Mouse (Mus musculus) liver, embryonic 14.5 days (tissue): ENCODE data around the gene Hc. TPM values are rescaled to one million over a fixed set of nuclear protein-coding genes. Genes with fewer than 3 reads are reported as not detected.

Experiments
- ATAC-seq: fragments of 200-750 bp; cut with Nextera tagmentation; 2 replicates; pipeline ENCODE4 v1.8.0; 2017; ENCODE audit warnings: moderate number of reproducible peaks, mild to moderate bottlenecking, moderate library complexity; ENCODE audit not compliant: insufficient read depth
- DNase-seq, 3 experiments: peaks; one replicate each; pipeline ENCODE4 v3.0.0-alpha.2; 2012 to 2013; ENCODE audit warnings: low read depth in 3 of 3, low spot score in 3 of 3
- H3K27ac ChIP-seq: fragments of 300-500 bp; sonication (generic); 2 replicates; pipeline ENCODE4 v1.5.1; 2014; ENCODE audit warnings: moderate library complexity, mild to moderate bottlenecking, control low read depth, inconsistent platforms
- H3K27me3 ChIP-seq: fragments of 300-500 bp; sonication (generic); 2 replicates; pipeline ENCODE4 v1.6.1; 2014; ENCODE audit warnings: mild to moderate bottlenecking, low read length, moderate library complexity; ENCODE audit not compliant: control insufficient read depth, insufficient read depth
- H3K36me3 ChIP-seq: fragments of 300-500 bp; sonication (generic); replicated peaks from 2 replicates; pipeline ENCODE4 v1.6.1; 2014; ENCODE audit warnings: low read depth; ENCODE audit not compliant: control insufficient read depth, insufficient read depth
- H3K4me1 ChIP-seq, 2 experiments: fragments of 200-500 bp in 1 of 2; fragments of 300-500 bp in 1 of 2; sonication (generic) in 1 of 2; replicated peaks; 2 replicates each; pipeline ENCODE4 v1.6.1; 2012 to 2014; ENCODE audit warnings: antibody characterized with exemption in 1 of 2, inconsistent platforms in 1 of 2, low read length in 1 of 2; ENCODE audit not compliant: control insufficient read depth in 2 of 2, insufficient read depth in 2 of 2
- H3K4me2 ChIP-seq: fragments of 300-500 bp; sonication (generic); 2 replicates; pipeline ENCODE4 v1.6.1; 2014; ENCODE audit warnings: low read depth, mild to moderate bottlenecking, control low read depth, moderate library complexity
- H3K4me3 ChIP-seq, 2 experiments: fragments of 200-500 bp in 1 of 2; fragments of 300-500 bp in 1 of 2; sonication (generic) in 1 of 2; 2 replicates each; pipeline ENCODE4 v1.5.1; 2012 to 2014; ENCODE audit warnings: low read depth in 2 of 2, low read length in 2 of 2, mild to moderate bottlenecking in 2 of 2, control low read depth in 1 of 2, inconsistent platforms in 1 of 2, moderate library complexity in 1 of 2; ENCODE audit not compliant: insufficient read depth in 1 of 2
- H3K9ac ChIP-seq: fragments of 300-500 bp; sonication (generic); replicated peaks from 2 replicates; pipeline ENCODE4 v1.6.1; 2014; ENCODE audit warnings: mild to moderate bottlenecking, control low read depth, moderate library complexity
- H3K9me3 ChIP-seq: fragments of 300-500 bp; sonication (generic); 2 replicates; pipeline ENCODE4 v1.6.1; 2016; ENCODE audit warnings: low read length, mixed read lengths; ENCODE audit not compliant: control insufficient read depth
- CTCF ChIP-seq: IDR thresholded peaks from 2 replicates; pipeline ENCODE4 v1.5.1; 2016; ENCODE audit warnings: antibody characterized with exemption, low read depth, control low read depth
- EP300 ChIP-seq: IDR thresholded peaks from 2 replicates; pipeline ENCODE4 v1.6.1; 2016; ENCODE audit warnings: antibody characterized with exemption, low read depth
- WGBS: fragments of 180-500 bp; shearing (Covaris S2); extraction: QIAGEN DNeasy Blood & Tissue Kit; methylation state at CpG from one replicate; pipeline ENCODE4 v1.1.7; 2014; ENCODE audit not compliant: insufficient replicate concordance; 5-methylcytosine and 5-hydroxymethylcytosine counted together
- polyA plus RNA-seq, 2 experiments: library from polyadenylated mRNA; depleted of rRNA in 1 of 2; stranded (reverse) in 1 of 2; unstranded in 1 of 2; fragments of >200 nt; fragmentation: Nextera tagmentation in 1 of 2; extraction: Ambion mirVana in 1 of 2; gene quantifications; 2 replicates each; pipeline versions ENCODE4 v1.2.1 to v1.2.3; 2012 to 2014

Hc gene
- polyA plus RNA-seq, 2 experiments = 37.4 to 56.3 TPM

DNA sequence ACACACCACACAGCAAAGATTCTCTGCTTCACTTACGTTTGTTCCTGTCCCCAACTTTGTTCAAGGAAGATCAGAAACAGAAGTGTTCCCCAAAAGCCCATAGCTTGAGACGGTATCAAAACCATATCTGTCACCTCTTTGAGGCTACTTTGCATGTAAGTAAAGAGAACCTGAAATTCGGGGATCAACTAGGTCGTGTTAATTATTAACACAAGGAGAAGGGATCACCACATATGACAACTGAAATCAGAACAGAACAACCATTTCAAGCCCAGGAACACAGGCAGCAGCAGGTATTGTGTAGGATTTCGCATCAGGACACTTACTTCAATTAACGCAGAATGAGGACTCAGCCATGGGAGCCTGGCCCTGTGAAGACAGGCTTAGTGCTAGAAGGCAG is 39.3 kb upstream of the Hc start:
- H3K4me1 ChIP-seq = peaks cover 0 to 8% of the 10 kb centered on the region in 2 experiments; a peak in 3 of 4 replicates
- no peaks in the 10 kb centered on the region for H3K36me3 ChIP-seq
- 65% methylated on average over 6 of the region's 6 CpGs for WGBS
- no peak overlapping the region for H3K27ac ChIP-seq
- no peak for DNase-seq
- H3K9me3 ChIP-seq = no peaks in the 10 kb centered on the region
- no peak overlapping the region for H3K9ac ChIP-seq
- no peaks in the 10 kb centered on the region for H3K27me3 ChIP-seq
- 0 out of 4 replicates have a peak overlapping the region, but pooled peaks of 1 of the 2 experiments have one; percentile 11 for H3K4me3 ChIP-seq
- TF ChIP-seq CTCF (no peak), EP300 (no peak)
- H3K4me2 ChIP-seq = peak overlapping the region; percentile 20; the same call in 1 of the 2 replicates
- ATAC-seq = peak; percentile 11; the same call in 1 of the 2 replicates

DNA sequence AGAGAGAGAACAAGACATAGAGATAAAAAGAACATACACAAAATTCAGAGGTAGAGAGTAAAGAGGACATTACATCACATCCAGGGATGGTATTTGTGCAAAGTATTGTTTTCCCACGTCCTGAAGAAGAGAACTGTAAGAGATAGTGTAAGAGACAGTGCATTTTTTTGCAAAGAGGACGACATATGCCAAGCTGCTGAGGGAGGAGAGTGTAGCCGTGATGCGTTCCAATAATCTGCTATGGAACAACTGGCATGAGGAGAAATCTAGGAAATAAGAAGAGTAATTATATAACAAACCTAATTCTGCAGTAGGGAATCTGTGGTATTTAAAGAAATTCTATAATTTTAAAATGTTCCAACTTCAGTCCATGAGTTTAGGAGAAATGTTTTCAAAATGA is 26.2 kb upstream of the Hc start:
- H3K4me3 ChIP-seq = no peak overlapping the region
- ATAC-seq (no peak), DNase-seq (no peak)
- no peak overlapping the region for H3K9ac ChIP-seq
- no peak for TF ChIP-seq CTCF
- no peak for TF ChIP-seq EP300
- no peak overlapping the region for H3K4me2 ChIP-seq
- H3K27me3 ChIP-seq = no peaks in the 10 kb centered on the region
- no peaks in the 10 kb centered on the region for H3K4me1 ChIP-seq
- H3K27ac ChIP-seq = no peak overlapping the region
- no peaks in the 10 kb centered on the region for H3K9me3 ChIP-seq
- WGBS = 54% methylated on average over 4 of the region's 4 CpGs
- no peaks in the 10 kb centered on the region for H3K36me3 ChIP-seq

DNA sequence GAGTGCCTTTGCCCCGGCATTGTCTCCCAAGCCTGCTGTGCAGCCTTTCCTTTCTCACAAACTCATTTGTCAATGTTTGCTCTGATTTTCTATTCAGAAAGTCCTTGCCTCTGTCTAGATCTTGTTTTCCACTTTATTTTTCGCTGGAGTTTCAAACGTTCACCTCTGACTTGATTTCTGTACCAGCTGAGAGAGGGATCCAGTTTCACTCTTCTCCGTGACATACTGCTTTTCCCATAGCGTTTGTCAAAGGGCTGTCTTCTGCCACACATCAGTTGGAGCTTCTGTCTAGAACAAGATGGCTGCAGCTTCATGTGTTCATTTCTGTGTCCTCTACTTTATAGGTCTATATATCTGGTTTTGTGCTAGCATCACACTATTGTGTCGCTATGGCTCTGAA is 17.9 kb upstream of the Hc start:
- Histone ChIP-seq H3K36me3 (no peaks in the 10 kb centered on the region), H3K27ac (no peak overlapping the region), H3K9ac (no peak overlapping the region), H3K4me2 (no peak overlapping the region), H3K4me3 (no peak overlapping the region), H3K9me3 (no peaks in the 10 kb centered on the region), H3K27me3 (no peaks in the 10 kb centered on the region), H3K4me1 (no peaks in the 10 kb centered on the region)
- DNase-seq = no peak
- 61% methylated on average over 6 of the region's 6 CpGs for WGBS
- no peak for ATAC-seq
- TF ChIP-seq CTCF (no peak), EP300 (no peak)

DNA sequence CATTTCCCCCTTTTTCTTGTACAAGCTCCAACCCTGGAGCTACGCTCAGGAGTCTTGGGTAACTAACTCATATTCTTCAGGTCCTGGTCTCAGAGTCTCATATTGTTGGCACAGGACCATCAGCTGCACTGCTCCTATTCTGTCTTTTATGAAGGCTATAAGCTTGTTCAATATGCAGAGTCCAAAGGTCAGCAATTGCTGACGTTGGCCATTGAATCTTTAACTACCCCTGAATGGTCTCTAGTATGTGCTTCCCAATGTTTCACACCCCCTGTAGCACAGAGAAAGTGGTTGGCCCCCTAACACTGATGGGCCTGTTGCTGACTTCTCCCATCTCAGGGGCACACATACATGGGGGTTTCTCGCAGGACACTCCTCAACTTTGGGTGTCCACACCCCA is 13.1 kb upstream of the Hc start:
- TF ChIP-seq EP300 (no peak), CTCF (no peak)
- ATAC-seq = no peak
- Histone ChIP-seq H3K4me1 (peaks cover 0 to 5% of the 10 kb centered on the region in 2 experiments; a peak in 1 of 4 replicates), H3K36me3 (no peaks in the 10 kb centered on the region), H3K4me3 (no peak overlapping the region), H3K27me3 (no peaks in the 10 kb centered on the region), H3K27ac (no peak overlapping the region), H3K4me2 (no peak overlapping the region), H3K9ac (no peak overlapping the region), H3K9me3 (no peaks in the 10 kb centered on the region; the same call in 1 of the 2 replicates)
- no peak for DNase-seq
- WGBS = 66% methylated on average over 3 of the region's 3 CpGs

DNA sequence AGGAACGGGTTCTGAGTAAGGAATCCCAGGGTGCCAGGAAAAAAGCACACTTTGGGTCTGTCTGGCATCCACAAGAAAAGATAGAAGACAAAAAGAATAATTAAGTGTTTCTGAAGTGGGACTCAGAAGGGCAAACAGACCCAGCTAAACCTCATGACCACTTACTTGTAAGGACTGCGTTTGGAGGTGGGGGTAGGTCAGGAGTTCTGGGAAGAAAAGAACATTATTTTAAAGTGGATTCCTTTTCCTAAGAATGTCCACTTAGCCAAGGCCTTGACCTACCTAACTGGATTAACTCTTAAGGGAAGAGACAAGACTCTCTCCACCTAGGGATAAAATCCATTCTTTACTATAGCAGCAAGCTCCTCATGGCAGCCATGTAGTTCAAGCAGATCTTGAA is 11.3 kb upstream of the Hc start:
- H3K4me2 ChIP-seq = no peak overlapping the region
- TF ChIP-seq EP300 = no peak
- no peak for TF ChIP-seq CTCF
- no peak overlapping the region for H3K4me3 ChIP-seq
- no peaks in the 10 kb centered on the region; the same call in 1 of the 2 replicates for H3K9me3 ChIP-seq
- no peaks in the 10 kb centered on the region for H3K27me3 ChIP-seq
- H3K36me3 ChIP-seq = no peaks in the 10 kb centered on the region
- H3K4me1 ChIP-seq = peaks cover 0 to 5% of the 10 kb centered on the region in 2 experiments; a peak in 1 of 4 replicates
- ATAC-seq = no peak
- H3K9ac ChIP-seq = no peak overlapping the region
- DNase-seq = no peak
- WGBS = 71% methylated on average over 2 of the region's 2 CpGs
- no peak overlapping the region for H3K27ac ChIP-seq
